ENCODE assay signal across 8 mouse cellular contexts in the genomic region with DNA sequence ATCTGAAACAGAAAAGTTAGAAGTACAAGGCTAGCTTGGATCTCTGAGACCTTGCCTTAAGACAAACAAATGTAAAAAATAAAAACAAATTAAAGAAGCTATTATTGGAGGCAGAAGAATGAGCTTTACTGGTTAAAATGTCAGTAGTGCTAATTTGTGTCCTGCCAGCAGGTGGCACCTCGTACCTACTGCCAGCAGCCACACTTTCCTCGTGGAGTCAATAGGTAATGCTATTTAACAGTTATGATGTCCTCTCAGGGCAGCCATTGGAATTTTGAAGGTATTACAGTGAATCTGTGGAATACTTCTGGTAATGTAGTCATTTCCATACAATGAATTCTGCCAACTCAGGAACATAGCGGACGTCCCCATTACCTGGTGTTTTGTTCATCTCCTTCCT.
A peak's percentile ranks its signal among the peaks of the same experiment; 100 is the strongest.
DNase-seq lines count a peak whose midpoint lies in the region; ATAC-seq and TF ChIP-seq lines count a peak whose summit lies in the region.

No protein-coding gene starts in this region.

- no peak overlapping the region for H3K4me2 ChIP-seq in forebrain, embryonic 12.5 days

- TF ChIP-seq CTCF in cerebellum, adult 2 months (IDR thresholded peaks at IDR 0.05; ENCODE audit: borderline replicate concordance, insufficient read depth, low read depth, low read length) = peak; percentile 77
- peak; percentile 79; the same call in 1 of the 2 replicates for TF ChIP-seq CTCF in small intestine, adult 2 months (IDR thresholded peaks at IDR 0.05; ENCODE audit: extremely low read depth, insufficient read length, insufficient replicate concordance, low read depth, low read length)

- 54% methylated on average over 4 of the region's 4 CpGs for WGBS in forebrain, embryonic 10.5 days
- 53% methylated on average over 4 of the region's 4 CpGs for WGBS in forebrain, embryonic 12.5 days
- WGBS in cerebellum, adult 2 months = 50% methylated on average over 4 of the region's 4 CpGs
- 50% methylated on average over 4 of the region's 4 CpGs for whole genome bisulfite sequencing in small intestine, adult 2 months

- peaks cover 10% of the 10 kb centered on the region; the same call in 1 of the 2 replicates for H3K4me1 ChIP-seq in forebrain, embryonic 10.5 days
- H3K4me1 ChIP-seq in forebrain, embryonic 12.5 days = peaks cover 6% of the 10 kb centered on the region; the same call in 1 of the 2 replicates
- peaks cover 3 to 4% of the 10 kb centered on the region in 2 experiments; a peak in 3 of 4 replicates for H3K4me1 ChIP-seq in ES-E14 (ENCODE audit: control insufficient read depth in 2 of 2, insufficient read depth in 2 of 2, low read length in 2 of 2, poor library complexity in 1 of 2)
- no peaks in the 10 kb centered on the region for H3K4me1 ChIP-seq in cerebellum, adult 2 months (ENCODE audit: control insufficient read depth, insufficient read depth, low read length)
- H3K4me1 ChIP-seq in small intestine, adult 2 months (ENCODE audit: control insufficient read depth, insufficient read depth, insufficient read length, low read length) = no peaks in the 10 kb centered on the region

- TF ChIP-seq POLR2A in cerebellum, adult 2 months (IDR thresholded peaks at IDR 0.05; ENCODE audit: borderline replicate concordance, insufficient read depth, low read length) = no peak
- no peak for TF ChIP-seq POLR2A in small intestine, adult 2 months (IDR thresholded peaks at IDR 0.05; ENCODE audit: low read depth, low read length)

- H3K4me3 ChIP-seq in forebrain, embryonic 10.5 days = no peak overlapping the region
- no peak overlapping the region for H3K4me3 ChIP-seq in forebrain, embryonic 12.5 days (replicated peaks)
- no peak overlapping the region for H3K4me3 ChIP-seq in ES-E14 (ENCODE audit: insufficient read depth in 1 of 2, low read depth in 1 of 2, low read length in 2 of 2, poor library complexity in 1 of 2, severe bottlenecking in 1 of 2)
- no peak overlapping the region for H3K4me3 ChIP-seq in cerebellum, adult 2 months (replicated peaks; ENCODE audit: insufficient read depth, low read depth, low read length)
- no peak overlapping the region for H3K4me3 ChIP-seq in small intestine, adult 2 months (ENCODE audit: low read depth, low read length)

- peak; percentile 29 for DNase-seq in forebrain, embryonic 10.5 days (ENCODE audit: extremely low spot score, low spot score)
- no peak for DNase-seq in ES-E14 (ENCODE audit: low read depth, low spot score)
- DNase-seq in cerebellum, adult 2 months = peak; percentile 25 to 36
- peak; percentile 53 to 75 for DNase-seq in frontal cortex, postnatal 36 days (ENCODE audit: low spot score in 2 of 2)
- peak; percentile 14 to 81 for DNase-seq in layer of hippocampus, adult 18-20 months (ENCODE audit: low spot score in 2 of 2)
- peak; percentile 32 for DNase-seq in lung, postnatal 25 days (ENCODE audit: low spot score)

- no peak for ATAC-seq in forebrain, embryonic 12.5 days (ENCODE audit: low FRiP score)

- no peaks in the 10 kb centered on the region for H3K9me3 ChIP-seq in forebrain, embryonic 10.5 days
- H3K9me3 ChIP-seq in forebrain, embryonic 12.5 days = no peaks in the 10 kb centered on the region
- no peaks in the 10 kb centered on the region for H3K9me3 ChIP-seq in ES-E14 (ENCODE audit: control insufficient read depth, insufficient read depth, low read depth, low read length)

- in situ Hi-C loops in ES-E14 (cut with MboI; ENCODE audit: low sequenced_read_pairs in 2 of 2, unreplicated experiment in 2 of 2) = no loop called here

- H3K27me3 ChIP-seq in forebrain, embryonic 10.5 days (ENCODE audit: poor library complexity, severe bottlenecking) = no peaks in the 10 kb centered on the region
- H3K27me3 ChIP-seq in forebrain, embryonic 12.5 days = no peaks in the 10 kb centered on the region
- H3K27me3 ChIP-seq in cerebellum, adult 2 months (ENCODE audit: control insufficient read depth, insufficient read depth, low read length) = no peaks in the 10 kb centered on the region
- H3K27me3 ChIP-seq in small intestine, adult 2 months (ENCODE audit: control insufficient read depth, insufficient read depth, low read length) = no peaks in the 10 kb centered on the region

- no peak overlapping the region for H3K9ac ChIP-seq in forebrain, embryonic 12.5 days
- H3K9ac ChIP-seq in ES-E14 (ENCODE audit: insufficient read depth, low read depth, low read length, poor library complexity, severe bottlenecking) = no peak overlapping the region

- H3K36me3 ChIP-seq in forebrain, embryonic 10.5 days (replicated peaks) = 0 out of 2 replicates have a peak, but pooled peaks cover 2% of the 10 kb centered on the region
- peaks cover 3% of the 10 kb centered on the region; the same call in 1 of the 2 replicates for H3K36me3 ChIP-seq in forebrain, embryonic 12.5 days (replicated peaks)
- no peaks in the 10 kb centered on the region for H3K36me3 ChIP-seq in ES-E14 (ENCODE audit: control insufficient read depth, insufficient read depth, low read length, poor library complexity, severe bottlenecking)
- H3K36me3 ChIP-seq in small intestine, adult 2 months (ENCODE audit: control insufficient read depth, insufficient read depth, low read length) = no peaks in the 10 kb centered on the region

- H3K27ac ChIP-seq in forebrain, embryonic 10.5 days = no peak overlapping the region
- no peak overlapping the region for H3K27ac ChIP-seq in forebrain, embryonic 12.5 days
- H3K27ac ChIP-seq in ES-E14 (ENCODE audit: insufficient read depth, low read depth, low read length, poor library complexity, severe bottlenecking) = no peak overlapping the region
- no peak overlapping the region for H3K27ac ChIP-seq in cerebellum, adult 2 months (ENCODE audit: insufficient read depth, low read length)
- H3K27ac ChIP-seq in small intestine, adult 2 months (ENCODE audit: insufficient read depth, low read depth, low read length) = no peak overlapping the region

TF ChIP-seq in ES-E14, 5 proteins besides CTCF, POLR2A, EP300 and RAD21:
- TF ChIP-seq HCFC1 (IDR thresholded peaks at IDR 0.05; ENCODE audit: borderline replicate concordance, insufficient read depth, low read length) (no peak), ZC3H11A (IDR thresholded peaks at IDR 0.05; ENCODE audit: borderline replicate concordance, low read depth, low read length) (0 out of 2 replicates have a peak, but pooled peaks have one; percentile 43), MAFK (IDR thresholded peaks at IDR 0.05; ENCODE audit: insufficient read depth, low read depth, low read length) (no peak), CHD2 (IDR thresholded peaks at IDR 0.05; ENCODE audit: low read depth, low read length) (no peak)
